Mouse (Mus musculus) liver, embryonic 14.5 days (tissue): ENCODE results near the gene Kcnj8.

Experiments
- CTCF ChIP-seq: IDR thresholded peaks from 2 replicates; pipeline ENCODE4 v1.5.1; 2016; ENCODE audit warnings: antibody characterized with exemption, low read depth, control low read depth
- EP300 ChIP-seq: IDR thresholded peaks from 2 replicates; pipeline ENCODE4 v1.6.1; 2016; ENCODE audit warnings: antibody characterized with exemption, low read depth

DNA sequence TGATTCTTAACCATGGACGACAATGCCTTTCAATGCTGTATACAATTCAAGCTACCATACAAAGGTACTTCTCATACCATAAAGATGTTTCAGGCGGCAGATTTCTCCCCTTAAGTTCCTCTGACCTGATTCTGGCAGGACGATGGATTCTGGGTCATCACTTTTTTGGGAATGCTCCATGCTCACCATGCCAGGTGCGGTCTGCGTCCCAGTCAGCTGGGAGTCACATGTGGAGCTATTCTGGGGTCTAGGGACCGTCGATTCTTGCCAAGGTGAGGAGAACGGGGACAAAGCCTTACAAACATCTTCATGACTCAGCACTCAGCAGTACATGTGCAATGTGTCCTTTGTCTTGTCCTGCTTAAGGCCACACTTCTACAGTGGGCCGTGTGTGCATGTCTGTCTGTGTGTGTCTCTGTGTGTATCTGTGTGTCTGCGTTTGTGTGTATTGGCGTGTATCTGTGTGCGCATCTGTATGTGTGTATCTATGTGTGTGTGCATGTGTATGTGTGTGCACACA lies 49.8 kb downstream of the Kcnj8 start:
- no peak for TF ChIP-seq CTCF
- TF ChIP-seq EP300, result no peak
